Mouse (Mus musculus): ENCODE results near the gene Nxph2.

GRCm38 (mm10) chr2:23314869-23315268, 6.2 kb upstream of the Nxph2 start:
- no peak for TF ChIP-seq GATA1 (IDR thresholded peaks at IDR 0.05; ENCODE audit: borderline replicate concordance, low read length)
- no peak for TF ChIP-seq FLI1 (IDR thresholded peaks at IDR 0.05; ENCODE audit: low read length)
